In the genomic region with DNA sequence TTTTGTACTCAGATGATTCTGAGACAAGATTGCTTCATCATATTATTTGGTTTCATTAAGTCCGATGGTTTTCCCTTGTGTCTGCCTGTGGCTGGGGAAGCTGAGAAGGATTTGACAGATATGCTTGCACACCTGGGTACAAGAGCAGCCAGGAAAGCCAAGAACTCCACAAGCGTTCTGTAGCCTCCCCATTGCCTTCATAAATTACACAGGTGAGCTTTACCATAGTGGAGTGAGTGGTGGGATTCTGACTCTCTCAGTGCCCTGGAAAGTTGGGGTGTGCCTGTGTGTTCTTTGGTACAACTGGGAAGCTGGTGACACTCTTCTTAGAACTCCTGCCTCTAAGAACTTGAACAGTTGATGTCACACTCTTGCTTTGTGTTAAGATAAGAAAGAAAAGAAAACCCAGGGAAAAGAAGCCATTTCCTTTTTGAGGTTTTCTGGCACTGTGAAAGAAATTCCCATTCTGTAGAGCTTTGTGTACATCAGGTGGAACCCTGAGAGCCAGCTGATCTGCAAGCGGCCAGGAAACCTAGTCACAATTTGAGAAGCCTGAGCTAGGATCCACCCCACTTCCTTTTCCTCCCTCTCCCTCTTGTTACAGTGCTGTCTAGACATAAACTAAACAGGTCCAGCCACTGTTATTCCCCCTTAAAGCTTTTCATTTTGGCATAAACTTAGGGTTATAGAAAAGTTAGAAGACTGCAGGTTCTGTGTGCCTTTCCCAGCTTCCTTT, we compare ENCODE assay signal across 19 mouse cellular contexts. TPM values are rescaled to one million over a fixed set of nuclear protein-coding genes. Genes with fewer than 3 reads are reported as not detected.
A peak's percentile ranks its signal among the peaks of the same experiment; 100 is the strongest.
DNase-seq lines count a peak whose midpoint lies in the region; ATAC-seq lines count a peak whose summit lies in the region.
"Had no signal": no experiment of that assay in that cellular context is flagged by ENCODE, and none has a peak within 500 bp of the region (broad histone marks: within the 10 kb centered on the region; RNA-seq: fewer than 3 reads in every experiment).

No protein-coding gene starts in this region.

- no peak overlapping the region for H3K9ac ChIP-seq in hindbrain, embryonic 15.5 days
- no peak overlapping the region for H3K9ac ChIP-seq in neural tube, embryonic 15.5 days (replicated peaks)
- H3K9ac ChIP-seq: intestine, embryonic 15.5 days; liver, postnatal 0 days had no signal

- ATAC-seq in hindbrain, embryonic 15.5 days (ENCODE audit: low FRiP score, low read depth), result no peak
- ATAC-seq in neural tube, embryonic 15.5 days (ENCODE audit: low FRiP score), result no peak
- ATAC-seq: intestine, embryonic 15.5 days; liver, postnatal 0 days; Patski had no signal

- no peak overlapping the region for H3K4me2 ChIP-seq in hindbrain, embryonic 15.5 days
- H3K4me2 ChIP-seq in neural tube, embryonic 15.5 days, result no peak overlapping the region
- H3K4me2 ChIP-seq: intestine, embryonic 15.5 days had no signal

- WGBS in hindbrain, embryonic 15.5 days, result 74% methylated on average over 3 of the region's 3 CpGs
- 87% methylated on average over 3 of the region's 3 CpGs for WGBS in hindbrain, embryonic 10.5 days
- WGBS in neural tube, embryonic 15.5 days, result 68% methylated on average over 3 of the region's 3 CpGs

- H3K9me3 ChIP-seq in hindbrain, embryonic 15.5 days, result no peaks in the 10 kb centered on the region
- H3K9me3 ChIP-seq in hindbrain, embryonic 10.5 days, result no peaks in the 10 kb centered on the region
- no peaks in the 10 kb centered on the region for H3K9me3 ChIP-seq in neural tube, embryonic 15.5 days (replicated peaks)
- H3K9me3 ChIP-seq: intestine, embryonic 15.5 days had no signal

- no peaks in the 10 kb centered on the region for H3K36me3 ChIP-seq in hindbrain, embryonic 15.5 days
- H3K36me3 ChIP-seq in hindbrain, embryonic 10.5 days, result peaks cover 3% of the 10 kb centered on the region; the same call in 1 of the 2 replicates
- no peaks in the 10 kb centered on the region for H3K36me3 ChIP-seq in neural tube, embryonic 15.5 days
- H3K36me3 ChIP-seq: intestine, embryonic 15.5 days had no signal

- H3K4me3 ChIP-seq in hindbrain, embryonic 15.5 days, result no peak overlapping the region
- no peak overlapping the region for H3K4me3 ChIP-seq in hindbrain, embryonic 10.5 days
- H3K4me3 ChIP-seq in neural tube, embryonic 15.5 days (replicated peaks), result no peak overlapping the region
- H3K4me3 ChIP-seq: intestine, embryonic 15.5 days had no signal

- H3K4me1 ChIP-seq in hindbrain, embryonic 15.5 days (replicated peaks), result peaks cover 28% of the 10 kb centered on the region
- peaks cover 13% of the 10 kb centered on the region; the same call in 1 of the 2 replicates for H3K4me1 ChIP-seq in hindbrain, embryonic 10.5 days (replicated peaks)
- H3K4me1 ChIP-seq in neural tube, embryonic 15.5 days, result peaks cover 32% of the 10 kb centered on the region

- H3K27me3 ChIP-seq in hindbrain, embryonic 15.5 days, result no peaks in the 10 kb centered on the region
- H3K27me3 ChIP-seq in hindbrain, embryonic 10.5 days (ENCODE audit: insufficient read depth, poor library complexity, severe bottlenecking), result no peaks in the 10 kb centered on the region
- no peaks in the 10 kb centered on the region for H3K27me3 ChIP-seq in neural tube, embryonic 15.5 days (replicated peaks)
- H3K27me3 ChIP-seq: intestine, embryonic 15.5 days; Patski had no signal

- peak; percentile 2 for DNase-seq in gastrocnemius, postnatal 25 days
- DNase-seq in gastrocnemius, adult 8-10 months (ENCODE audit: low spot score in 2 of 2), result no peak
- DNase-seq in hindbrain, embryonic 10.5 days (ENCODE audit: low spot score), result no peak
- no peak for DNase-seq in neural tube, embryonic 10.5 days (ENCODE audit: extremely low spot score, low spot score)
- DNase-seq in layer of hippocampus, adult 8-10 months (ENCODE audit: low spot score in 2 of 2), result no peak
- DNase-seq in MN1 (ENCODE audit: low spot score), result no peak
- DNase-seq: adrenal gland, postnatal 36 days; cerebellum, adult 9-10 months; heart, postnatal 14 days; layer of hippocampus, adult 9-11 months; liver, postnatal 0 days; midbrain, embryonic 14.5 days; right cerebral cortex, postnatal 25 days; thymus, adult 2 months had no signal

- H3K27ac ChIP-seq in hindbrain, embryonic 15.5 days (replicated peaks), result peak overlapping the region; percentile 11; the same call in 1 of the 2 replicates
- H3K27ac ChIP-seq in hindbrain, embryonic 10.5 days, result no peak overlapping the region
- 0 out of 2 replicates have a peak overlapping the region, but pooled peaks have one; percentile 10 for H3K27ac ChIP-seq in neural tube, embryonic 15.5 days (replicated peaks)
- H3K27ac ChIP-seq: intestine, embryonic 15.5 days; kidney, postnatal 0 days had no signal

RNA-seq across cellular contexts. Expression of a gene that starts 9.6 kb away (rescaled TPM):
- 10 to 100 TPM; 34.2 to 38.5 TPM for total RNA-seq in gastrocnemius, postnatal 25 days (2021)
- total RNA-seq in gastrocnemius, adult 8-10 months (2022), result 10 to 100 TPM; 47.1 to 67.9 (median 59.7) TPM
- polyA plus RNA-seq in hindbrain, embryonic 15.5 days (2015; fragmentation: Nextera tagmentation; extraction: Ambion mirVana), result 9.1 and 10.6 TPM in 2 replicates
- polyA plus RNA-seq in hindbrain, embryonic 10.5 days (2016; fragmentation: Nextera tagmentation; extraction: Ambion mirVana), result 8.9 and 9.0 TPM in 2 replicates
- 7.3 and 9.6 TPM in 2 replicates for polyA plus RNA-seq in neural tube, embryonic 15.5 days (2015; fragmentation: Nextera tagmentation; extraction: Ambion mirVana)
- 100 to 1,000 TPM in 3 of 4 experiments, 10 to 100 TPM in 1; 97.3 to 114 (median 106) TPM for total RNA-seq in layer of hippocampus, adult 8-10 months (2022)
